Mouse (Mus musculus): ENCODE data around the gene Gpsm1. TPM values are rescaled to one million over a fixed set of nuclear protein-coding genes. Genes with fewer than 3 reads are reported as not detected.

Gpsm1 gene
- polyA plus RNA-seq, 1 experiment from 2014 or later = 78.0 TPM

DNA sequence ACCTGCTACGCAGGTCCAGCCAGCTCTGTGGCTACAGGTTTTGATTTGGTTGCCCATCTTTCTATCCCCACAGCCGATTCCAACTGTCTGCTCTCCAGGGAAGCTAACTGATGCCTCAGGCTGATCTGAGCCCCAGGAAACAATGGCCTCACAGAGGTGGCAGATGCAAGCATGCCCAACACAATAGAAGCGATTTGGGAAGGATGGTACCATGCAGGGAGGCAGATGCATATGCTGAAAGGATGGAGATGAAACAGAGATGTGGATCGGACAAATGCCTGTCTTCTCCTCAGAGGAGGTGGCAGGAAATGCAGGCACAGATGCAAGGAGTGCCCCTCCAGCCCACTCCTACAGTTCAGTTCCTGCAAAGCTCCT, 16.5 kb upstream of the Gpsm1 start:
- peak overlapping the region; percentile 71 for H3K27ac ChIP-seq
- peaks cover 37% of the 10 kb centered on the region for H3K27me3 ChIP-seq (ENCODE audit: poor library complexity, severe bottlenecking)
- DNase-seq (ENCODE audit: extremely low spot score, low spot score) = no peak
- 7% methylated on average over 4 of the region's 4 CpGs for WGBS
- peak overlapping the region; percentile 17; the same call in 1 of the 2 replicates for H3K4me3 ChIP-seq
- no peaks in the 10 kb centered on the region for H3K36me3 ChIP-seq (replicated peaks)
- peaks cover 47% of the 10 kb centered on the region for H3K4me1 ChIP-seq
- H3K9me3 ChIP-seq = no peaks in the 10 kb centered on the region

GRCm38 (mm10) chr2:26299336-26299735, 16.0 kb upstream of the Gpsm1 start:
- no peaks in the 10 kb centered on the region for H3K36me3 ChIP-seq (replicated peaks)
- peak overlapping the region; percentile 17; the same call in 1 of the 2 replicates for H3K4me3 ChIP-seq
- H3K9me3 ChIP-seq = no peaks in the 10 kb centered on the region
- DNase-seq (ENCODE audit: extremely low spot score, low spot score) = no peak
- H3K27ac ChIP-seq = peak overlapping the region; percentile 71
- WGBS = 24% methylated on average over 7 of the region's 7 CpGs
- H3K27me3 ChIP-seq (ENCODE audit: poor library complexity, severe bottlenecking) = peaks cover 37% of the 10 kb centered on the region
- H3K4me1 ChIP-seq = peaks cover 47% of the 10 kb centered on the region

- Histone ChIP-seq H3K9me3 (no peaks in the 10 kb centered on the region), H3K4me3 (no peak overlapping the region), H3K27ac (peak overlapping the region; percentile 71), H3K4me1 (peaks cover 47% of the 10 kb centered on the region), H3K27me3 (ENCODE audit: poor library complexity, severe bottlenecking) (peaks cover 37% of the 10 kb centered on the region), H3K36me3 (replicated peaks) (no peaks in the 10 kb centered on the region)
- 44% methylated on average over 5 of the region's 5 CpGs for WGBS
- no peak for DNase-seq (ENCODE audit: extremely low spot score, low spot score)
Observed at GRCm38 (mm10) chr2:26300161-26300807, 15.0 kb upstream of the Gpsm1 start.

GRCm38 (mm10) chr2:26300808-26301174, 14.5 kb upstream of the Gpsm1 start:
- peak; percentile 82 for DNase-seq (ENCODE audit: extremely low spot score, low spot score)
- no peaks in the 10 kb centered on the region for H3K36me3 ChIP-seq (replicated peaks)
- H3K4me3 ChIP-seq = no peak overlapping the region
- H3K27ac ChIP-seq = 0 out of 2 replicates have a peak overlapping the region, but pooled peaks have one; percentile 71
- 3% methylated on average over 3 of the region's 3 CpGs for WGBS
- peaks cover 37% of the 10 kb centered on the region for H3K27me3 ChIP-seq (ENCODE audit: poor library complexity, severe bottlenecking)
- peaks cover 47% of the 10 kb centered on the region for H3K4me1 ChIP-seq
- no peaks in the 10 kb centered on the region for H3K9me3 ChIP-seq

GRCm38 (mm10) chr2:26302005-26302503, 13.3 kb upstream of the Gpsm1 start:
- H3K27me3 ChIP-seq (ENCODE audit: poor library complexity, severe bottlenecking) = peaks cover 34% of the 10 kb centered on the region
- WGBS = 90% methylated on average over 10 of the region's 10 CpGs
- H3K4me3 ChIP-seq = no peak overlapping the region
- H3K4me1 ChIP-seq = peaks cover 40% of the 10 kb centered on the region
- H3K36me3 ChIP-seq (replicated peaks) = no peaks in the 10 kb centered on the region
- H3K9me3 ChIP-seq = no peaks in the 10 kb centered on the region
- H3K27ac ChIP-seq = no peak overlapping the region
- DNase-seq (ENCODE audit: extremely low spot score, low spot score) = no peak

DNA sequence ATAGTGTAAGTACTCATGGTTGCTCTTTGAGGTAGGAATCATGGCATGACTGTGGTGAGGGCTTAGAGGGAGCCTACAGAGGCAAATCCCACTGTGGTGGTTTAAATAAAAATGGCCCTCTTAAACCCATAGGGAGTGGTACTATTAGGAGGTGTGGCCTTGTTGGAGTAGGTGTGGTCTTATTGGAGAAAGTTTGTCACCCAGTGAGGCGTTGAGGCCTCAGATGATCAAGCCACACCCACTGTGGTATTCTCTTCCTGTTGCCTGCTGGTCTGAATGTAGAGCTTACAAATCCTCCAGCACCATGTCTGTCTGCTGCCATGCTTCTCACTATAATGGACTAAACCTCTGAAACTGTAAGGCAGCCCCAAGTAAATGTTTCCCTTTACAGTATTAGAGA, 10.6 kb upstream of the Gpsm1 start:
- H3K36me3 ChIP-seq (replicated peaks) = no peaks in the 10 kb centered on the region
- no peak for DNase-seq (ENCODE audit: extremely low spot score, low spot score)
- WGBS = 71% methylated on average over 1 of the region's 1 CpGs
- H3K4me1 ChIP-seq = peaks cover 26% of the 10 kb centered on the region
- H3K4me3 ChIP-seq = no peak overlapping the region
- peaks cover 9% of the 10 kb centered on the region for H3K27me3 ChIP-seq (ENCODE audit: poor library complexity, severe bottlenecking)
- no peak overlapping the region for H3K27ac ChIP-seq
- H3K9me3 ChIP-seq = no peaks in the 10 kb centered on the region

DNA sequence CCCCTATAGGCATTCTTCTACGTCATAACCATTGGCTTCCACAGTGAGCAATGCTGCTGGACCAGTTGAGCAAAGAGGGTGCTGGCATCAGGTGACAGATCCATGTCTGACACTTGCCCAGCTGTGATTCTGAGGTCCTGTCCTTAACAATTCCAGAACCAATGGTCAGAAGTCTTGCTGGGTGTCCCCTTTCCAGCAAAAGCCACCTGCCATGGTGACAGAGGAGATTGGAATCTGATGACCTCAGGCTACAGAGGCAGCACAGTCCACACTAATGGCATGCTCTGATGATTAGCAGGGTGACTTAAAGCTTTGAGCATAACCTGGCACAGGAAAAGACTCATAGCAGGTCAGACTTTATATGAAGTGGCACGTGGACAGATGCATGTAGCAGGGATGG, 9.8 kb upstream of the Gpsm1 start:
- H3K4me3 ChIP-seq = no peak overlapping the region
- peaks cover 26% of the 10 kb centered on the region for H3K4me1 ChIP-seq
- H3K27me3 ChIP-seq (ENCODE audit: poor library complexity, severe bottlenecking) = peaks cover under 1% of the 10 kb centered on the region
- DNase-seq (ENCODE audit: extremely low spot score, low spot score) = no peak
- WGBS = 80% methylated on average over 2 of the region's 2 CpGs
- H3K36me3 ChIP-seq (replicated peaks) = no peaks in the 10 kb centered on the region
- no peaks in the 10 kb centered on the region for H3K9me3 ChIP-seq
- H3K27ac ChIP-seq = no peak overlapping the region

DNA sequence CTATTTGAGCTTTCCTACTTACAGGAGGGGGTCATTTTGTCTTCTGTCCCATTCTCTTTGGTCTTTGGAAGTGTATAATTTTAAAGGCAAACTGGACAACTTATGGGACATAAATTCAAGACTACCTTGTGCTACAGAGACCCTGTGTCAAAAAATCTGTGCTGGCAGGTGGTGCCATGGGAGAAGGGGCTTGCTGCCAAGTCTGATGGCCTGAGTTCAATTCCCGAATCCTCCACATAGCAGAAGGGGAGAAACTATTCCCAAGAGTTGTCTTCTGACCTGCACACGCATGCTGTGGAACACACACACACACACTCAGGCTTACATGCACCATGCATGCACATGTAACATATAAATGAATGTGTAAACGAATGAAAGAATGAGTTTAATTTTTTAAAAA, 8.6 kb upstream of the Gpsm1 start:
- Histone ChIP-seq H3K27ac (no peak overlapping the region), H3K4me3 (no peak overlapping the region), H3K27me3 (ENCODE audit: poor library complexity, severe bottlenecking) (no peaks in the 10 kb centered on the region), H3K36me3 (replicated peaks) (no peaks in the 10 kb centered on the region), H3K4me1 (peaks cover 23% of the 10 kb centered on the region), H3K9me3 (no peaks in the 10 kb centered on the region)
- DNase-seq (ENCODE audit: extremely low spot score, low spot score) = no peak
- WGBS = 92% methylated on average over 3 of the region's 3 CpGs

DNA sequence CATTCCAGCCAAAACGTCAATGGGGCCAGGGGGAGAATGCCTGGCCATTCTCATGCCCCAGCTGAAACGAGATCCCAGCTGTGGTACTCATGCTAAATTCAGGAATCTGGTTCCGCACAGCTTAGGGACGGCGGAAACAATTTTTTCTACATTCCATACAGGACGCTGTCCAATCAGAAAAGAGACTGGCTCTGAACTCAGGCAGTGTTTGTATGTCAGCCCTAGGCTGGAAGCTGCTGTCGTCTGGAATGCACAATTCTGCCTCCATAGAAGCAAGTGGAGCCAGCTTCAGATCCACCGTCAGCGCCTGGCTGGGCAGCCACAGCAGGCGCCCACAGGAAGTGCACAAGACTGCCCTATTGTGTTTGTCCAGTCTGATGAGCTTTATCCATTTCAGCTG, 5.6 kb upstream of the Gpsm1 start:
- H3K4me1 ChIP-seq = peaks cover 40% of the 10 kb centered on the region
- H3K4me3 ChIP-seq = no peak overlapping the region
- H3K36me3 ChIP-seq (replicated peaks) = no peaks in the 10 kb centered on the region
- WGBS = 27% methylated on average over 10 of the region's 10 CpGs
- DNase-seq (ENCODE audit: extremely low spot score, low spot score) = peak; percentile 48
- peak overlapping the region; percentile 82 for H3K27ac ChIP-seq
- H3K27me3 ChIP-seq (ENCODE audit: poor library complexity, severe bottlenecking) = no peaks in the 10 kb centered on the region
- H3K9me3 ChIP-seq = no peaks in the 10 kb centered on the region

DNA sequence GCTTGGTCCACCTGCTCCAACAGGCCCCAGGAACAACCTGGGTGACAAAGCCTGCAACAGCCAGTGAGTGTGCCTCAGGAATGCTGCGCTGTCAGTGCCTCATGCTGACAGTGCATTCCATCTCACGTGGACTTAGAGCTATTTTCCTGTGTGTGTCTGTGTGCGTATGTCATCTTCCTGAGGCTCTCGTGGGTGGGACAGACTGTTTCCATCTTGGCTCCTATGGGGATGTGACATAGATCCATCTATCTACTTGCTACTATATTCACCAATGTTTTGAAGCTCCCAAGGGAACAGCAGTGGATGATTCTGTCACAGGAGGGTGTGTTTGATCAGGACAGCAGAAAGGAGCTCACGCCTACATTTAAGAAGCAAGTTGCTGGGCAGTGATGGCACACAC, 3.4 kb upstream of the Gpsm1 start:
- Histone ChIP-seq H3K27me3 (ENCODE audit: poor library complexity, severe bottlenecking) (no peaks in the 10 kb centered on the region), H3K27ac (no peak overlapping the region), H3K4me1 (peaks cover 61% of the 10 kb centered on the region), H3K4me3 (no peak overlapping the region), H3K9me3 (no peaks in the 10 kb centered on the region), H3K36me3 (replicated peaks) (0 out of 2 replicates have a peak, but pooled peaks cover 1% of the 10 kb centered on the region)
- 74% methylated on average over 5 of the region's 5 CpGs for WGBS
- no peak for DNase-seq (ENCODE audit: extremely low spot score, low spot score)

DNA sequence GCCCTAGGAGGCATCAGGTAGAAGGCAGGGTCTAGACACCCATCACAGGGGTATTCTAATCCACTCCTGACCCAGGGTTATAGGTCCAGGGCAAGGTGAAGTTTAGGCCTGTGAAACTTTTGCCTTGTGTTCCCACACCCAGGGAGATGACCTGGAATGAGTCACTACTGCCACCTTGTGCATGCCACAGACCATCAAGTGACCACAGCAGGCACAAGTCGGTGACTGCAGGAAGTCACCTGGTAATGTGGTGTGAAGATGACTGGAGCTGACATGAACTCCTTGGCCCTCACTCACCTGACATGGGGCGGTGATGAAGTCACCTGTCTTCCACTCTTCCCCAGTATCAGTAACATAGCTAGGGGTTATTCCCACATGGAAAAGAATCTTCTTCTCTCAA, 2.5 kb upstream of the Gpsm1 start:
- Histone ChIP-seq H3K4me3 (no peak overlapping the region), H3K9me3 (no peaks in the 10 kb centered on the region), H3K27ac (0 out of 2 replicates have a peak overlapping the region, but pooled peaks have one; percentile 41), H3K36me3 (replicated peaks) (peaks cover 10% of the 10 kb centered on the region), H3K27me3 (ENCODE audit: poor library complexity, severe bottlenecking) (no peaks in the 10 kb centered on the region), H3K4me1 (peaks cover 70% of the 10 kb centered on the region)
- DNase-seq (ENCODE audit: extremely low spot score, low spot score) = no peak
- 68% methylated on average over 2 of the region's 2 CpGs for WGBS

DNA sequence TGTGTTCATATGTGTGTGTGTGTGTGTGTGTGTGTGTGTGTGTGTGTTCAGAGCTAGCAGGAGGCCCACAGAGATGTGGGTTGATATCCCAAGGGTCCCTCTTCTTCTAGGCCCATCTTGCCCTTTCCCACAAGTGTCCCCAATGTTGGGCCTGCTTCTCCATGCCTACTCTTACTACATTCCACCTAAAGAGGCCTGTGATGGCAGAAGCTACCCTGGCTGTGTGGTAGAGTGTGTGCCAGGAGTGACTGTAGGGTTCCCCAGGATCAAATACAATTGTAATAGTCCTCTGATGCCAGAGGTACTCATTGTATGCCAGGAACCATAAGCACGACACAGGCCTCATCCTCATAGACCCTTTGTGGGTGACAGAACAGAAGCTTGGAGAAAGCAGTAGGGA, 1.9 kb upstream of the Gpsm1 start:
- Histone ChIP-seq H3K27me3 (ENCODE audit: poor library complexity, severe bottlenecking) (no peaks in the 10 kb centered on the region), H3K36me3 (replicated peaks) (peaks cover 16% of the 10 kb centered on the region), H3K27ac (peak overlapping the region; percentile 41), H3K9me3 (no peaks in the 10 kb centered on the region), H3K4me3 (no peak overlapping the region), H3K4me1 (peaks cover 75% of the 10 kb centered on the region)
- no peak for DNase-seq (ENCODE audit: extremely low spot score, low spot score)
- WGBS = 91% methylated on average over 1 of the region's 1 CpGs

DNA sequence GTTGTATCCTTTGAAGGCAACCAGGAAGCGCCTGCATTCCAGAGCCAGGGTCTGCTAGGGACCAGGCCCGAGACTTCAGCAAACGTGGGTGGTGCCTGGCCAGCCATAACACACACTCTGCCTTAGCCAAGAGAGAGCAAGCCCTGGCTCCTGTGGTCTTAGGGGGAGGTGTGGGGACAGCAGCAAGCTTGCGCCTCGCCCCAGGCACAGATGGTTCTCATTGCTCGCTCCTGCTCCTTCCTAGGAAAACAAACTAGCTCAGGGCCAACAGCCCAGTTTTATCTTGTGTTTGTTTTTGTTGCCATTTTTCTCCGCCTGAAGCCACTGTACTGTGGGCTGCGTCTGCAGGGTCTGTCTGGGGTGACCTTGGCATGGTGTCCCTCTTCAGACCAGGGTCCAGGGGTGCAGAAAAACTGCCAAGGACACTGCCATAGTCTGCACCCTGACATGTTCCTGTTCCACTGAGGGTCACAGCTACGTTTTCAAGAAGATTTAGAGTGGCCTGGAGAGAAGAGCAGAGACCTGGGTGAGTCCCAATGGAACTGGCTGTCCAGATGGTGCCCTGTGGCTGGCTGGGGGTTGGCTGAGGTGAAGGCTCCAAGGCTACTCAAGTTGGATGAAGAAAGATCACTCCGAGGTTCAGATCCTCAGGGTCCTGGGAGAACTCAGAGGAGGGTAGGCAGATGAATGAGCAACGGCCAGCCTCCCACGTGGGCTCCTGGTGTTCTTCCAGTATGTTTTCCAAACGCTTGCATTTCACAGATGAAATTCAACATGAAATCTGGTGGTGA, 839 bp upstream of the Gpsm1 start:
- H3K36me3 ChIP-seq (replicated peaks) = peaks cover 27% of the 10 kb centered on the region
- no peaks in the 10 kb centered on the region for H3K9me3 ChIP-seq
- H3K4me3 ChIP-seq = peak overlapping the region; percentile 91
- peak overlapping the region; percentile 98 for H3K27ac ChIP-seq
- 63% methylated on average over 13 of the region's 13 CpGs for WGBS
- no peaks in the 10 kb centered on the region for H3K27me3 ChIP-seq (ENCODE audit: poor library complexity, severe bottlenecking)
- H3K4me1 ChIP-seq = peaks cover 74% of the 10 kb centered on the region
- DNase-seq (ENCODE audit: extremely low spot score, low spot score) = no peak
